Mouse (Mus musculus): Measurements from ENCODE around the gene Tmem258.

DNA sequence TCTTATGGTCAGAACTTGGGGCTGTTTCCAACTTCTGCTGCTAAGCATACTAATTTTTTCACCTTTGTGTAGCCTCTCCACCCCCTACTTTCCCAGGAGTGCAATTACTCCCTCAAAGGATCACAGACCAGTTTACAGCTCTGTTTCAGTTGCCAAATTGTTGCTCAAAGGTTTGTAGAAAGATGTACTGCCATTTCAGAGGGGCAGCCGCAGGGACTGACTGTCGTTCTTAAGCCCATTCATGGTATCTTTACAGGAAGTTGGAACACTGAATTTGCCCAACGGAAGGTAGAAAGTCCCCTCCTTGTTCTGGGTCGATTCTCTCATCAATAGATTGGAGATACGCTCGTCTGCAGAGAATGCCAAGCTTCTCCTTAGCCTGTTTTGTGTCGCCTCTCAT, 32.5 kb upstream of the Tmem258 start:
- no peak for TF ChIP-seq CTCF (IDR thresholded peaks at IDR 0.05; ENCODE audit: low read depth, low read length)
- no peak for TF ChIP-seq POLR2A (IDR thresholded peaks at IDR 0.05; ENCODE audit: borderline replicate concordance, low read depth, low read length)

Data from bone marrow macrophage, adult 2 months (primary cell).